Mouse (Mus musculus): Measurements from ENCODE around the gene Arfgap3.

DNA sequence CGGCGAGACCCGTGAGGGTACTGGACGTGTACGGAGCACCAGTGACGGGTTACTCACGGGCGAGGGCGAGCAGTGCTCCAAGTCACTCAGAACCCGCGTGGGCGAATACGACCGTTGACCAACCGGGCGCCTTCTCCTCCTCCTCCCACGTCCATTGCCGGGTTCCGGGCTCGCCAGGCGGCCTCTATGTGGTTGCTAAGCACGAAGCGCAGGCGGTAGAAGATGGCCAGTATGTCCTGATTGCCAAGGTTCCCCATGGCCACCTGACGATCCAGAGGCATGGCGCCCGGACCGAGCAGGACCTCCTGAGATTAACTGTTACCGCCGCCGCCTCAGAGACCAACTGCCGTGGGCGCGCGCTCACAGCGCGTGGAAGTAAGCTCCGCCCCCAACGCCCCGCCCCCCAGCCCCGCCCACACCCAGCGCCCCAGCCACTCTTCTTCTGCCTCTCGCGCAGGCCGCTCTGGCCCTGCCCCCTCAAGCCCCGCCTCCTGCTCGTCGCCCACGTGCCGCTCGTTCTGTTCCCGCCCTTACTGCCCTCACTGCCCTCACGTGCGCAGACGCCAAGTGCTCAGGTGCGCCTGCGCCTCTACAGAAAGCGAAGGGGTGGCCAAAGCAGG lies 17.0 kb upstream of the Arfgap3 start:
- no peak for TF ChIP-seq CTCF (IDR thresholded peaks at IDR 0.05; ENCODE audit: borderline replicate concordance, insufficient read depth, low read length)
- 0 out of 2 replicates have a peak, but pooled peaks have one; percentile 17 for TF ChIP-seq POLR2A (IDR thresholded peaks at IDR 0.05; ENCODE audit: low read depth, low read length)
